Mouse (Mus musculus) lung, postnatal 36 days (tissue): ENCODE results near the gene Cd8a.
A peak's percentile ranks its signal among the peaks of the same experiment; 100 is the strongest.

ENCODE experiments used
- DNase-seq: peaks from one replicate; pipeline ENCODE4 v3.0.0; 2022; ENCODE audit warnings: mixed read lengths

Cd8a gene

DNA sequence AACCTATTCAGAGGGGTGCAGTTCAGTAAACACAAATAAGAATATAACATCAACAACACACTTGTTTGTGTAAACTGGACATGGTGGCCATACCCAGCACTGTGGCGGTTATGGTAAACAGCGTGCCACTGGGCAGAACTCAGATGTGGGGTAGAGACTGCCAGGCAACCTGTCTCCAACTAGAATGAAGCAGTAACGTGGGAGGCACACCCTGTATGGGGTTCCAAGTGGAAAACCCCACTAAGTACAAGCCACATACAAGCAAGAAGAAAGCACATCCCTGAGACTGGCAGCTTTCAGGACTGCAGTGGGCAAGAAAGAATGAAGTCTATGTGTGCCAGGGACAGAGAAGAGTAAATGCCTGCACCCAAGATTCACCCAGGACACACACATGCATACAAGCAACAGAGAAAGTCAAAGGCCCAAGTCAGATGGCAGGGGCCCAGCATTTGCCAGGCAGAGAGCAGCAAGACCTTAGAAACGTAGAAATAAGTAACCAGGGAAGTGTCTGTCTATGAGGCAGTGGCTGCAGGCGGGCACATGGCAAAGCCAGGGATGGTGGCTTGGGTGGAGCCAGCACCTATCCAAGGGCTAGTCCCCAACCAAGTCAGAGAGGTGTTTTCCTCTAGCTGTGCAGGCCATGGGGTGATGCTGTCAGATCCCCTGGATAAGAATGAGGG lies 1.0 kb upstream of the Cd8a start:
- DNase-seq = no peak

DNA sequence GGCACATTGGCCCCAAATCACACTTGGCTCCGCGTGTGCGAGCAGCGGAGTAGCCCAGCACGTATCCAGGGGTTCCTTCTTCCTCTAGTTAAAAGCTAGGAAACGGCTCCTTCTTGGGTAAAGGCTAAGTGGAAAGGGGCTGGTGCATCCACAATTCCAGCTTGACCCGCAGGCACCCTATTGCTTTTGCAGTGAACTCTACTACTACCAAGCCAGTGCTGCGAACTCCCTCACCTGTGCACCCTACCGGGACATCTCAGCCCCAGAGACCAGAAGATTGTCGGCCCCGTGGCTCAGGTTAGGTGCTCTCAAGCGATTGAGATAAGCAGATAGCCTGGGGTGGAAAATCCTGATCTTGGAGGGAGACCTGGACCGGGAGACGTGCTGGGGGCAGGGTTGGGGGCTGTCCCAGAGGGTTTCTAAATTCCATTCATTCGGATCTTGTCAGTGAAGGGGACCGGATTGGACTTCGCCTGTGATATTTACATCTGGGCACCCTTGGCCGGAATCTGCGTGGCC lies 1.1 kb downstream of the Cd8a start:
- DNase-seq = no peak

DNA sequence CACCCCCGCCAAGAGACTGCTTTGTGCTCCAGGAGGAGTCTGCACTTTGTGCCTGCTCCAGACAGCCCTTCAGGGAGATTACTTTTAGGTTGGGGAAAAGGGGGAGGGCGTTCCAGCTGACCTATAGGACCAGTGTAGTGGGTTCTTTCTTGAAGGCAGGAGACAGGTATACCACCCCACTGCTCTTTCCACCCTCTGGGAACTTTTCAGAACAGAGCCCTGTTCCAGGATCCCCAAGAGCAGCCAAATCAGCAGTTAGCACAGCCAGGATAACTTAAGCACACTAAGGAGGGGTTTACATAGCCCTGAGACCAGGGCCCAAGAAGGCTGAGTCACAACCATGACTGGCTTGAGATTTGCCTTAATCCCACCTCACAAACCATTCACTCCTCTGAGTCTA lies 1.7 kb downstream of the Cd8a start:
- no peak for DNase-seq

DNA sequence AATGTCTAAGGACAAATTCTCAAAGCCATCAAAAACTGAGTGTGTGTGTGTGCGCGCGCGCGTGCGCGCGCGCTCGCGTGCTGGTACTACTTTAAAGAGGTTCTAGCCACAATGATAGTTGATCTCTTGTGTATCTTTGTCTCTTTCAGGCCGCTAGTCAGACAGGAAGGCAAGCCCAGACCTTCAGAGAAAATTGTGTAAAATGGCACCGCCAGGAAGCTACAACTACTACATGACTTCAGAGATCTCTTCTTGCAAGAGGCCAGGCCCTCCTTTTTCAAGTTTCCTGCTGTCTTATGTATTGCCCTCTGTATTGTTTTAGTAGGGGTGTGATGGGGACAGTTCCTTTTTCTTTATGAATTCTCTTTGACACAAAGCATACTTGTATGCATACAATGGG lies 3.5 kb downstream of the Cd8a start:
- no peak for DNase-seq

- DNase-seq = no peak
Observed at GRCm38 (mm10) chr6:71381654-71382053, 8.4 kb downstream of the Cd8a start.

- DNase-seq = no peak
Observed at GRCm38 (mm10) chr6:71390496-71390895, 17.3 kb downstream of the Cd8a start.

DNA sequence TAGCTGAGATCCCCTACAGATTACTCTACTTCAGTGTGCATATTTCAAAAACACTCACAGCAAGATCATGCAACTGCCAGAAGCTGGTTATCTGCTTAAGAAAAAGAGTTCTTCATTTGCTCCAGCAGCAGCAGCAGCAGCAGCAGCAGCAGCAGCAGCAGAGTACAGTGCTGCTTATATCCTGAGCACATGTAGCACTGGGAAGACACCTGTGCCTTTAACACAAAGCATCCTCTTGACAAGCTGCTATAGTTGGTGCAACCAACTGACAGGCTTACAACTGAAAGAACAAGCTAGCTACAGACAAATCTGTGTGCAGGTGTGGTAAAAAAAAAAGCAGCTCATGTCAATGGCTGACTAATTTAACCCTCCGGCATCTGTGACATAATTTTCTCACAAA lies 22.8 kb downstream of the Cd8a start:
- DNase-seq = no peak

GRCm38 (mm10) chr6:71396761-71397160 lies 23.5 kb downstream of the Cd8a start:
- DNase-seq = no peak

- DNase-seq = peak; percentile 67
Observed at GRCm38 (mm10) chr6:71398829-71399609, 25.8 kb downstream of the Cd8a start.

DNA sequence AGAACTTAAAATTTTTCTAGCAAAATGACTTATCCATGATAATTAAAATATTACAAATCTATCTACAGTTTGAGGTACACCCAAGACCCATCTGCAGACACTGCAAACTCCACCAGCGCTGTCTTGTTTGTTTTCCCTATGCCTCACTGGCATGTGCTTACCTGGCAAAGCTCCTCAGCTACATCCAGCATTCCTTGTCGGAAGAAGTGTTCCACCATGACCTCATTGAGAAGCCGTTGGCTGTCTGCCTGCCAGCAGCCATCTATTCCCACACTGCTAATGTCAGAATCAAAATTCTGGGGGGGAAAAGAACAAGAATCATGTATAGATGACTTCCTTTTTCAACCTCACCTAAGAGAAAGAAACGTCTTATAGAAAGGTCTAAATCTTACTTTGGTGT lies 41.4 kb downstream of the Cd8a start:
- DNase-seq = peak; percentile 46

DNA sequence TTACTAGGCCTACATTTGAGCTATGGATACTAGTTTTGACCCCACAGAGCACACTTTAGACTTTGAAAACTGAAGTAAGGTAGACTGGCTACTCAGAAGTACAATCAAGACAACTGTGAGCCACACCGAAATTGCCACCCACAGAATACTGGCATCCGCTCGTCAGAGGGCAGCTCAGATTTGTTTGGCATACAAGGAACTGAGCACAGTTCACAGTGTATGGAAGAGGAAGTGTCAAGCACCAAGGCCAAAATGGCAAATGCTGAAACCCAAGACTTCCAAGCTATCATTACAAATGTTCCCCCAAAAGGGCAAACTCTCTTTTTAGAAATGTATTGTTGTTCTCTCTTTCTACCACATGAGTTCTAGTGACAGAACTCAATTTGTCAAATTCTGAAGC lies 42.2 kb downstream of the Cd8a start:
- peak; percentile 21 for DNase-seq

GRCm38 (mm10) chr6:71418874-71419273 lies 45.6 kb downstream of the Cd8a start:
- peak; percentile 86 for DNase-seq

DNA sequence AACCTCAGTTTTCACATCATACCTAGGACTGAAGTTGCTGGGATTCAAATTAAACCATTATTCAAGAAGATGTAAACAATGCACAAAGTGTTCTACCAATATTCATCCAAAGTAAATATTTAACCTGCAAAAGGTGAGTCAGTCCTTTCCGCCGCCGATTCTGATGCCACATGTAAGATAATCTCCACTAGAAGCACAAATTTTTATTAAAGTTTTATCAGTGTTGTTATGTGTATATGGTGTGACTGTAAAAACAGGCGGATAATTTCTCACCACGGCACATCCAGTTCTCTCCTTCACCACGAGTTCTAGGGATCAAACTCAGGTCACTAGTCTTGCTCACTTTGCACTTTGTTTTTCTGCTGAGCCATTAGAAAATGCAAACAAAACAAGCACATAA lies 47.6 kb downstream of the Cd8a start:
- DNase-seq = no peak

GRCm38 (mm10) chr6:71422162-71422561 lies 48.9 kb downstream of the Cd8a start:
- no peak for DNase-seq

DNA sequence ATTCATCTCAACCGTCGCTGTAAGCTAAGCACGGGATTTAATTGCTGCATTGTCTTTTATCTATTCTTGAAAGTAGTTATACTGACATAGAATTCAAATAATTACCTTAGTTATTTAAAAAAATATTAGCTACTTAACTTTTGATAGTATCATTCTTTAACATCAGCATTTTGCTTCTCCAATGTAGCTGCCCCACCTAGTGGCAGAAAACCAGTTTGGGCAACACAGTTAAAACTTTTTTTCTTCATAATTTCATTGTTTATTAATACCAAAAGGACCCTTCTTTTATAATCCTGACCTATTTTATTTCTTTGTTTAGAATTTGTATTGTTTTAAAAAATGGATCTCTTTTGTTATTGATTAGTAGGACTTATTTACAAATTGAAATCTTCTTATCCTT lies 49.9 kb downstream of the Cd8a start:
- DNase-seq = peak; percentile 53

DNA sequence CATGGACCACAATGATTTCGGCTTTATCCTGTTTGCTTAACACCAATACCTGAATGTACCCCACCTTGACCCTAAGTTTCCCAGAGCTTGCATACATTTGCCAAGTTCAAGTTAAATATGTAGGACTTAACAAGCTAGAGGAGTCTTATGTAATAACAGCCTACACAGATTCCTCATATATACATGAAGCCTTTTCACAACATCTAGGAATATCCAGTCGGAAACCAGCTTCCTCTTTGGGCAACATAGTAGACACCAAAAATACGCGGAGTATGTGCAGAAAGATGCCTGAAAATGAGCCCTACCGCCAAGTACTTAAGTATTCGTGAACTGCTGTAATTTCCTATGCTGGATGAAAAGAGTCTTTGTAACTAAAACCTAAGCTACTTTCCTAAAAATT lies 52.5 kb downstream of the Cd8a start:
- DNase-seq = no peak

DNA sequence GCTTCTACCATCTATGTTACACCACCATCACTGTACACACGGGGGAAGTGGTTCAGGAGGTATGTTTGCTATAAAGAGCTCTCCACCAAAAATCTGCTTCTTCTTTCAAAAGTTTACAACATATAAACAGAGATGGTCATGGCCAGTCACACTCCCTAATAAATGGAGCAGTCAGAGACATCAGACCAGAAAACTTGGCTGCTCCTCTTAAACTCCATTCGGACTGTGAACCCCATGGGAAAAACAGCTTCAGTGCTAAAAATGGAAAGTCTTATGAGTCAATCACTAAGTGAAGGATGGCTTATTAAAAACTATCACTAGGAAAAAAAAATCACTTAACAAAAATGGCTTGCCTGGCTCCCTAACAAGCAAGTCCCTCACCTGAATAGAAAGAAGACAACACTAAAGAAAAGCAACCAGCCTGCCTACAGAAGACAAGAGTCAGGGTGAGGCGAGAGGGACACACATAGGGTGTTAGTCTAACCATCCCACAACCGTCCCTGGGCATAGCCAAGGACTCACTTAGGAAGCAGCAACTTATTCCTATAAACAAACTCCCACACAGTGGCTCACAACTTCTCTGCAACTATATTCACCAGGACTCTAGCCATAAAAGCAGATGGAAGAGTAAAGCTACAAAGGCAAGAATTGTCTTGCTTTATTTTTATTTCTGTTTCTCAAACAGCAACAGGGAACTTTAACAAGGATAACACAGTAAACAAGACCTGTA lies 54.9 kb downstream of the Cd8a start:
- DNase-seq = no peak
